Mouse (Mus musculus) E14TG2a.4 (cell line): ENCODE measurements at regions not wholly inside any gene's neighbourhood (a gene's known extent, or its start where the extent isn't known, plus 50 kb on each side); places are given as distances from the start of the nearest gene placed in this dataset.

ENCODE experiments used
- H3K27me3 ChIP-seq: 2 replicates; pipeline ENCODE4 v1.6.1; 2014; ENCODE audit warnings: low read length, control low read depth; ENCODE audit not compliant: insufficient read depth
- H3K36me3 ChIP-seq: 2 replicates; pipeline ENCODE4 v1.6.1; 2014; ENCODE audit warnings: low read length, control low read depth; ENCODE audit not compliant: insufficient read depth
- H3K4me1 ChIP-seq: replicated peaks from 2 replicates; pipeline ENCODE4 v1.6.1; 2014; ENCODE audit warnings: low read depth, low read length, control low read depth
- H3K4me3 ChIP-seq: replicated peaks from 2 replicates; pipeline ENCODE4 v1.5.1; 2014; ENCODE audit warnings: mild to moderate bottlenecking, low read length
- H3K9me3 ChIP-seq: 2 replicates; pipeline ENCODE4 v1.6.1; 2014; ENCODE audit warnings: low read length, control low read depth
- CTCF ChIP-seq: conservative IDR thresholded peaks from 2 replicates; pipeline ENCODE4 v1.5.1; 2014; ENCODE audit warnings: low read length
- NANOG ChIP-seq: IDR thresholded peaks from 2 replicates; pipeline ENCODE4 v1.6.1; 2014; ENCODE audit warnings: borderline replicate concordance, low read length, mixed read lengths
- POU5F1 ChIP-seq: IDR thresholded peaks from 2 replicates; pipeline ENCODE4 v1.6.1; 2014; ENCODE audit warnings: low read length, borderline replicate concordance

- H3K27me3 ChIP-seq = 0 out of 2 replicates have a peak, but pooled peaks cover 4% of the 10 kb centered on the region
- TF ChIP-seq CTCF (no peak), POU5F1 (no peak), NANOG (no peak)
- H3K9me3 ChIP-seq = no peaks in the 10 kb centered on the region
- H3K4me1 ChIP-seq = no peaks in the 10 kb centered on the region
- H3K36me3 ChIP-seq = no peaks in the 10 kb centered on the region
- no peak overlapping the region for H3K4me3 ChIP-seq
These were observed 102.6 kb upstream of the Zfp618 start for GRCm38 (mm10) chr4:62862756-62863155.

GRCm38 (mm10) chr4:62870391-62870983 lies 94.9 kb upstream of the Zfp618 start:
- TF ChIP-seq POU5F1 = no peak

GRCm38 (mm10) chr4:62872562-62872961 lies 92.8 kb upstream of the Zfp618 start:
- Histone ChIP-seq H3K4me1 (no peaks in the 10 kb centered on the region), H3K36me3 (no peaks in the 10 kb centered on the region), H3K27me3 (peaks cover 10% of the 10 kb centered on the region; the same call in 1 of the 2 replicates), H3K4me3 (no peak overlapping the region), H3K9me3 (no peaks in the 10 kb centered on the region)
- TF ChIP-seq POU5F1 = no peak
- TF ChIP-seq NANOG = no peak
- no peak for TF ChIP-seq CTCF

More at GRCm38 (mm10) chr4:62870391-62870983, 94.9 kb upstream of the Zfp618 start:
- H3K36me3 ChIP-seq = no peaks in the 10 kb centered on the region
- no peaks in the 10 kb centered on the region for H3K9me3 ChIP-seq
- no peak overlapping the region for H3K4me3 ChIP-seq
- H3K4me1 ChIP-seq = no peaks in the 10 kb centered on the region
- H3K27me3 ChIP-seq = peaks cover 10% of the 10 kb centered on the region; the same call in 1 of the 2 replicates

GRCm38 (mm10) chr4:62873986-62874385 lies 91.4 kb upstream of the Zfp618 start:
- Histone ChIP-seq H3K4me3 (no peak overlapping the region), H3K4me1 (no peaks in the 10 kb centered on the region)
- no peak for TF ChIP-seq CTCF
- TF ChIP-seq POU5F1 = no peak
- no peak for TF ChIP-seq NANOG

GRCm38 (mm10) chr4:62878063-62878462 lies 87.3 kb upstream of the Zfp618 start:
- peaks cover 7% of the 10 kb centered on the region; the same call in 1 of the 2 replicates for H3K27me3 ChIP-seq
- H3K36me3 ChIP-seq = no peaks in the 10 kb centered on the region
- no peak overlapping the region for H3K4me3 ChIP-seq
- no peaks in the 10 kb centered on the region for H3K9me3 ChIP-seq
- TF ChIP-seq POU5F1 (no peak), NANOG (no peak), CTCF (no peak)
- no peaks in the 10 kb centered on the region for H3K4me1 ChIP-seq

More at GRCm38 (mm10) chr4:62873986-62874385, 91.4 kb upstream of the Zfp618 start:
- Histone ChIP-seq H3K36me3 (no peaks in the 10 kb centered on the region), H3K9me3 (no peaks in the 10 kb centered on the region), H3K27me3 (peaks cover 9% of the 10 kb centered on the region; the same call in 1 of the 2 replicates)

GRCm38 (mm10) chr4:62878927-62879326 lies 86.4 kb upstream of the Zfp618 start:
- no peak for TF ChIP-seq NANOG
- no peak for TF ChIP-seq POU5F1
- no peak for TF ChIP-seq CTCF
- H3K9me3 ChIP-seq = no peaks in the 10 kb centered on the region
- H3K27me3 ChIP-seq = peaks cover 11% of the 10 kb centered on the region
- no peak overlapping the region for H3K4me3 ChIP-seq
- H3K4me1 ChIP-seq = no peaks in the 10 kb centered on the region; the same call in 1 of the 2 replicates
- no peaks in the 10 kb centered on the region for H3K36me3 ChIP-seq

- Histone ChIP-seq H3K36me3 (no peaks in the 10 kb centered on the region), H3K4me3 (no peak overlapping the region), H3K27me3 (peaks cover 18% of the 10 kb centered on the region), H3K4me1 (peaks cover 1% of the 10 kb centered on the region), H3K9me3 (no peaks in the 10 kb centered on the region)
- TF ChIP-seq CTCF (peak; percentile 84), NANOG (no peak)
These were observed 83.5 kb upstream of the Zfp618 start for GRCm38 (mm10) chr4:62881824-62882223.

- no peak for TF ChIP-seq POU5F1
- no peak for TF ChIP-seq NANOG
- no peak for TF ChIP-seq CTCF
- Histone ChIP-seq H3K4me1 (peaks cover 5% of the 10 kb centered on the region), H3K36me3 (no peaks in the 10 kb centered on the region)
These were observed 83.1 kb upstream of the Zfp618 start for GRCm38 (mm10) chr4:62882276-62882675.

GRCm38 (mm10) chr4:62888736-62889135 lies 76.6 kb upstream of the Zfp618 start:
- Histone ChIP-seq H3K9me3 (no peaks in the 10 kb centered on the region), H3K4me1 (peaks cover 40% of the 10 kb centered on the region), H3K4me3 (no peak overlapping the region), H3K36me3 (no peaks in the 10 kb centered on the region), H3K27me3 (peaks cover 13% of the 10 kb centered on the region)
- TF ChIP-seq CTCF (no peak), POU5F1 (no peak), NANOG (no peak)

More at GRCm38 (mm10) chr4:62882276-62882675, 83.1 kb upstream of the Zfp618 start:
- no peaks in the 10 kb centered on the region for H3K9me3 ChIP-seq
- H3K27me3 ChIP-seq = peaks cover 18% of the 10 kb centered on the region
- no peak overlapping the region for H3K4me3 ChIP-seq
